Mouse (Mus musculus) cortical plate, adult 2 months (tissue): Measurements from ENCODE around the gene Atr.

Source experiments
- CTCF ChIP-seq: fragments of 200-500 bp; IDR thresholded peaks from 2 replicates; pipeline ENCODE4 v1.5.1; 2011; ENCODE audit warnings: mild to moderate bottlenecking, control low read depth, low read length; ENCODE audit not compliant: insufficient read depth; ENCODE audit errors: extremely low read depth
- POLR2A ChIP-seq: fragments of 200-500 bp; IDR thresholded peaks from 2 replicates; pipeline ENCODE4 v1.6.1; 2011; ENCODE audit warnings: mild to moderate bottlenecking, low read length, control low read depth; ENCODE audit not compliant: insufficient read depth; ENCODE audit errors: extremely low read depth

DNA sequence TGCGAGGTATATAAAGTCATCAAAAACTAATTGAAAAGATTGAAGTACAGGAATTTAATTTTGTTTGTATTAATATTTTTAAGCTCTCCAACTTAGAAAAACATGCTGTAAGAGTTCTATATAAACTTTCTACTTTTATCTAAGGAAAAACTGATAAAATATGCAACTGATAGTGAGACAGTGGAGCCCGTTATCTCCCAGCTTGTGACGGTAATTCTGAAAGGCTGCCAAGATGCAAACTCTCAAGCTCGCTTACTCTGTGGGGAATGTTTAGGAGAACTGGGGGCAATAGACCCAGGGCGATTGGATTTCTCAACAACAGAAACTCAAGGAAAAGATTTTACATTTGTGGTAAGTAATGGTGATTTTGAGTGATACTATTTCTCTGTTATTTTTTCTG is 40.0 kb downstream of the Atr start:
- TF ChIP-seq CTCF: no peak
- TF ChIP-seq POLR2A: no peak
